In the genomic region with DNA sequence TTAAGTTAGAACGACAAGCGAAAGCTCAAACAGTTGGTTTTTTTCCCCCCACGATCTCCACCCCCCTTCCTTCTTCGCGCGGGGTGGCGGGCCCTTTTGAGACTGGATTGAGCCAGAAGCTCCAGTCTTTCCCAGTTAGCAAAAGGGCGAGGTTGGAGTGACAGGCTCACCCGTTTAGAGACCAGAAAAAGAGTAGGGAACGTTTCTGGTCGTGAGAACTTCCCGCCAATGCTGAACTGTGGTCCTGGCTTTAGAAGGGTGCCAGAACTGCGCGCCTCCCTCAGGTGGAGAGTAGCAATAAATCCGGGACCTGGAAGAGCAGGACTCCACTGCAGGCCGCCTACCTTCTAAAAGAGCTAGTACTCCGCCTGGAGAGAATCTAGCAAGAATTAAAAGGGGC, we compare ENCODE assay signal across 8 mouse cellular contexts. TPM values are rescaled to one million over a fixed set of nuclear protein-coding genes. Genes with fewer than 3 reads are reported as not detected.
DNase-seq lines count a peak whose midpoint lies in the region; ATAC-seq and TF ChIP-seq lines count a peak whose summit lies in the region.

No protein-coding gene starts in this region.

- H3K79me2 ChIP-seq in C2C12 (ENCODE audit: control insufficient read depth, insufficient read depth), result no peaks in the 10 kb centered on the region

- POLR2A ChIA-PET in Patski (lab: Charles Lee), result interaction anchor here (0.7 kb wide), 1 partner anchor 12 kb away, joined by 3 read pairs; no protein-coding TSS in a partner anchor

- peak overlapping the region; percentile 65 for H3ac ChIP-seq in C2C12 (ENCODE audit: control insufficient read depth, insufficient read length, low read depth)

- no peaks in the 10 kb centered on the region for H3K36me3 ChIP-seq in C2C12 (ENCODE audit: control insufficient read depth, insufficient read depth)
- no peaks in the 10 kb centered on the region for H3K36me3 ChIP-seq in heart, embryonic 13.5 days
- H3K36me3 ChIP-seq in kidney, embryonic 16.5 days (ENCODE audit: insufficient read depth, low read length), result no peaks in the 10 kb centered on the region
- no peaks in the 10 kb centered on the region for H3K36me3 ChIP-seq in liver, embryonic 14.5 days (replicated peaks; ENCODE audit: control insufficient read depth, insufficient read depth, low read depth)
- H3K36me3 ChIP-seq in neural tube, embryonic 12.5 days, result no peaks in the 10 kb centered on the region

- TF ChIP-seq CTCF in C2C12 (IDR thresholded peaks at IDR 0.05; ENCODE audit: control insufficient read depth, insufficient read depth, insufficient read length), result no peak
- TF ChIP-seq CTCF in Patski (IDR thresholded peaks at IDR 0.05), result peak; percentile 38
- peak; percentile 50 for TF ChIP-seq CTCF in liver, embryonic 14.5 days (IDR thresholded peaks at IDR 0.05; ENCODE audit: low read depth)

- H3K9ac ChIP-seq in heart, embryonic 13.5 days, result peak overlapping the region; percentile 79
- H3K9ac ChIP-seq in kidney, embryonic 16.5 days (replicated peaks; ENCODE audit: low read length), result peak overlapping the region; percentile 62
- H3K9ac ChIP-seq in liver, embryonic 14.5 days (replicated peaks), result peak overlapping the region; percentile 75
- 0 out of 2 replicates have a peak overlapping the region, but pooled peaks have one; percentile 40 for H3K9ac ChIP-seq in neural tube, embryonic 12.5 days

- in situ Hi-C loops in Patski (cut with MboI; ENCODE audit: low pct_unique_long_range_greater_than_20kb), result loop anchor here (10.0 kb wide), 1 partner anchor 179 kb away; the partner anchor contains the start of gene Brwd3

- H3K4me1 ChIP-seq in heart, embryonic 13.5 days, result no peaks in the 10 kb centered on the region
- H3K4me1 ChIP-seq in kidney, embryonic 16.5 days (ENCODE audit: insufficient read depth, low read length), result no peaks in the 10 kb centered on the region
- H3K4me1 ChIP-seq in liver, embryonic 14.5 days (replicated peaks; ENCODE audit: control insufficient read depth in 2 of 2, insufficient read depth in 2 of 2, low read length in 1 of 2), result no peaks in the 10 kb centered on the region
- no peaks in the 10 kb centered on the region for H3K4me1 ChIP-seq in neural tube, embryonic 12.5 days

- peak overlapping the region; percentile 38 for H3K4me3 ChIP-seq in C2C12 (ENCODE audit: insufficient read depth, poor library complexity, severe bottlenecking)
- peak overlapping the region; percentile 60 for H3K4me3 ChIP-seq in heart, embryonic 13.5 days
- H3K4me3 ChIP-seq in kidney, embryonic 16.5 days (ENCODE audit: low read length), result peak overlapping the region; percentile 59
- peak overlapping the region; percentile 61 to 91 for H3K4me3 ChIP-seq in liver, embryonic 14.5 days (ENCODE audit: insufficient read depth in 1 of 2, low read depth in 2 of 2, low read length in 2 of 2)
- peak overlapping the region; percentile 41 for H3K4me3 ChIP-seq in neural tube, embryonic 12.5 days

- H3K27ac ChIP-seq in heart, embryonic 13.5 days (replicated peaks), result peak overlapping the region; percentile 79
- H3K27ac ChIP-seq in kidney, embryonic 16.5 days (ENCODE audit: low read length), result peak overlapping the region; percentile 85
- H3K27ac ChIP-seq in liver, embryonic 14.5 days, result peak overlapping the region; percentile 18; the same call in 1 of the 2 replicates
- H3K27ac ChIP-seq in neural tube, embryonic 12.5 days, result no peak overlapping the region

- H3K9me3 ChIP-seq in heart, embryonic 13.5 days, result no peaks in the 10 kb centered on the region
- H3K9me3 ChIP-seq in kidney, embryonic 16.5 days (ENCODE audit: low read length), result no peaks in the 10 kb centered on the region
- no peaks in the 10 kb centered on the region for H3K9me3 ChIP-seq in liver, embryonic 14.5 days (ENCODE audit: control insufficient read depth, low read length)
- no peaks in the 10 kb centered on the region for H3K9me3 ChIP-seq in neural tube, embryonic 12.5 days

- WGBS in heart, embryonic 13.5 days, result 14% methylated on average over 17 of the region's 17 CpGs
- WGBS in kidney, embryonic 16.5 days, result 26% methylated on average over 17 of the region's 17 CpGs
- WGBS in liver, embryonic 14.5 days (ENCODE audit: insufficient replicate concordance), result 7% methylated on average over 17 of the region's 17 CpGs
- WGBS in neural tube, embryonic 12.5 days, result 18% methylated on average over 17 of the region's 17 CpGs

- no peak for TF ChIP-seq EP300 in liver, embryonic 14.5 days (IDR thresholded peaks at IDR 0.05; ENCODE audit: low read depth)

- no peaks in the 10 kb centered on the region for H3K27me3 ChIP-seq in C2C12 (ENCODE audit: control insufficient read depth, insufficient read depth, insufficient read length)
- H3K27me3 ChIP-seq in Patski, result peaks cover 17% of the 10 kb centered on the region
- no peaks in the 10 kb centered on the region for H3K27me3 ChIP-seq in heart, embryonic 13.5 days (replicated peaks)
- H3K27me3 ChIP-seq in kidney, embryonic 16.5 days (ENCODE audit: insufficient read depth, low read length), result no peaks in the 10 kb centered on the region
- H3K27me3 ChIP-seq in liver, embryonic 14.5 days (ENCODE audit: control insufficient read depth, insufficient read depth, low read length), result no peaks in the 10 kb centered on the region
- no peaks in the 10 kb centered on the region for H3K27me3 ChIP-seq in neural tube, embryonic 12.5 days (replicated peaks)

- CTCF ChIA-PET in Patski (lab: Charles Lee), result no interaction called here

- H3K79me3 ChIP-seq in C2C12 (ENCODE audit: low read depth), result no peaks in the 10 kb centered on the region

- DNase-seq in Patski (ENCODE audit: low read depth, low spot score), result no peak
- peak; percentile 41 for DNase-seq in embryo, embryonic 9.5 days (ENCODE audit: extremely low spot score)
- DNase-seq in liver, embryonic 14.5 days (ENCODE audit: low read depth in 3 of 3, low spot score in 3 of 3), result peak; percentile 20 to 42 (median 33)
- peak; percentile 35 to 56 for DNase-seq in thymus, postnatal 36 days

- ATAC-seq in Patski, result peak; percentile 51
- ATAC-seq in heart, embryonic 13.5 days (ENCODE audit: extremely low read depth, insufficient number of reproducible peaks, low FRiP score, low TSS enrichment), result 0 out of 2 replicates have a peak, but pooled peaks have one; percentile 15
- ATAC-seq in kidney, embryonic 16.5 days (ENCODE audit: low FRiP score, low TSS enrichment), result peak; percentile 90
- ATAC-seq in liver, embryonic 14.5 days (ENCODE audit: insufficient read depth), result peak; percentile 72
- ATAC-seq in neural tube, embryonic 12.5 days (ENCODE audit: low FRiP score, low read depth), result peak; percentile 57

- H3K4me2 ChIP-seq in heart, embryonic 13.5 days, result peak overlapping the region; percentile 66
- H3K4me2 ChIP-seq in kidney, embryonic 16.5 days (replicated peaks; ENCODE audit: low read depth, low read length), result peak overlapping the region; percentile 47
- H3K4me2 ChIP-seq in liver, embryonic 14.5 days (ENCODE audit: low read depth), result peak overlapping the region; percentile 64
- H3K4me2 ChIP-seq in neural tube, embryonic 12.5 days (replicated peaks), result peak overlapping the region; percentile 59

TF ChIP-seq in C2C12, 6 proteins besides CTCF, POLR2A, EP300 and RAD21:
- TF ChIP-seq MYOD1 (IDR thresholded peaks at IDR 0.05; ENCODE audit: control insufficient read depth, insufficient read length, low read depth), result no peak
- no peak for TF ChIP-seq USF1 (IDR thresholded peaks at IDR 0.05; ENCODE audit: low read depth)
- no peak for TF ChIP-seq CEBPB (IDR thresholded peaks at IDR 0.05; ENCODE audit: low read depth)
- no peak for TF ChIP-seq FOSL1 (IDR thresholded peaks at IDR 0.05; ENCODE audit: insufficient read depth, low read length, poor library complexity, severe bottlenecking)
- TF ChIP-seq MAX (IDR thresholded peaks at IDR 0.05), result no peak
- TF ChIP-seq MYOG (IDR thresholded peaks at IDR 0.05; ENCODE audit: control insufficient read depth, extremely low read depth, insufficient read length), result no peak

RNA-seq across cellular contexts. Expression of gene Hmgn5, which starts 0.5 kb away (rescaled TPM):
- 3.9 TPM for polyA plus RNA-seq in C2C12 (2012; fragmentation: generic; extraction: Trizol)
- polyA plus RNA-seq in Patski (2021), result 27.2 TPM
- 18.9 and 21.2 TPM in 2 replicates for polyA plus RNA-seq in heart, embryonic 13.5 days (2015; fragmentation: Nextera tagmentation; extraction: Ambion mirVana)
- polyA plus RNA-seq in kidney, embryonic 16.5 days (2015; fragmentation: Nextera tagmentation; extraction: Ambion mirVana), result 19.7 and 26.5 TPM in 2 replicates
- polyA plus RNA-seq in liver, embryonic 14.5 days (2012; rRNA removed), result 4.0 and 18.0 TPM in 2 replicates
- polyA plus RNA-seq in liver, embryonic 14.5 days (2014; fragmentation: Nextera tagmentation; extraction: Ambion mirVana), result 15.6 and 17.3 TPM in 2 replicates
- polyA plus RNA-seq in neural tube, embryonic 12.5 days (2016; fragmentation: Nextera tagmentation; extraction: Ambion mirVana), result 19.4 and 20.0 TPM in 2 replicates

Comparison
In these comparisons a context has a peak if more than half of its experiments do, and no peak if none do; other contexts are left out.
1. ATAC-seq: peak in every context shown above with its lines; median percentile 90 in kidney, embryonic 16.5 days; 72 in liver, embryonic 14.5 days; 57 in neural tube, embryonic 12.5 days; 51 in Patski; 15 in heart, embryonic 13.5 days.